Mouse (Mus musculus) brain, embryonic 14.5 days (tissue): ENCODE results near the gene Cyp24a1.

ENCODE experiments used
- CTCF ChIP-seq: fragments of 200-500 bp; IDR thresholded peaks from 2 replicates; pipeline ENCODE4 v1.5.1; 2012; ENCODE audit warnings: inconsistent platforms, mild to moderate bottlenecking, moderate library complexity, borderline replicate concordance; ENCODE audit not compliant: insufficient read depth, insufficient read length; ENCODE audit errors: extremely low read depth
- POLR2A ChIP-seq: fragments of 200-500 bp; IDR thresholded peaks from 2 replicates; pipeline ENCODE4 v1.6.1; 2012; ENCODE audit warnings: mild to moderate bottlenecking, inconsistent platforms, borderline replicate concordance; ENCODE audit not compliant: poor library complexity, insufficient read depth, insufficient read length, severe bottlenecking; ENCODE audit errors: extremely low read depth

- TF ChIP-seq POLR2A (no peak), CTCF (no peak)
Measured at GRCm38 (mm10) chr2:170438782-170439181, 58.2 kb downstream of the Cyp24a1 start.
